Mouse (Mus musculus): ENCODE data around the gene Eif3g.
A peak's percentile ranks its signal among the peaks of the same experiment; 100 is the strongest.

The Eif3g gene

GRCm38 (mm10) chr9:20898511-20899073 lies at the start of gene Eif3g:
TSS of gene Eif3g (minus strand) at chr9:20898623.
- DNase-seq (ENCODE audit: low read depth): peak; percentile 88

GRCm38 (mm10) chr9:20946066-20946880 lies 47.9 kb upstream of the Eif3g start:
- peak; percentile 61 for DNase-seq (ENCODE audit: low read depth)

- peak; percentile 70 for DNase-seq (ENCODE audit: low read depth)
Observed at GRCm38 (mm10) chr9:20944697-20945370, 46.4 kb upstream of the Eif3g start.

- peak; percentile 26 for DNase-seq (ENCODE audit: low read depth)
Observed at GRCm38 (mm10) chr9:20943911-20944310, 45.5 kb upstream of the Eif3g start.

- peak; percentile 74 for DNase-seq (ENCODE audit: low read depth)
Observed at GRCm38 (mm10) chr9:20943396-20943795, 45.0 kb upstream of the Eif3g start.

- DNase-seq (ENCODE audit: low read depth): no peak
Observed at GRCm38 (mm10) chr9:20923258-20923657, 24.8 kb upstream of the Eif3g start.

GRCm38 (mm10) chr9:20916160-20916559 lies 17.7 kb upstream of the Eif3g start:
- peak; percentile 62 for DNase-seq (ENCODE audit: low read depth)

GRCm38 (mm10) chr9:20909948-20910347 lies 11.5 kb upstream of the Eif3g start:
- DNase-seq (ENCODE audit: low read depth): no peak

GRCm38 (mm10) chr9:20902174-20902491 lies 3.7 kb upstream of the Eif3g start:
- DNase-seq (ENCODE audit: low read depth): no peak

- peak; percentile 74 for DNase-seq (ENCODE audit: low read depth)
Observed at GRCm38 (mm10) chr9:20901466-20902173, 3.2 kb upstream of the Eif3g start.

GRCm38 (mm10) chr9:20897736-20898510 lies 500 bp downstream of the Eif3g start:
- DNase-seq (ENCODE audit: low read depth): no peak

- DNase-seq (ENCODE audit: low read depth): no peak
Observed at GRCm38 (mm10) chr9:20895382-20895781, 3.0 kb downstream of the Eif3g start.

- DNase-seq (ENCODE audit: low read depth): no peak
Observed at GRCm38 (mm10) chr9:20894629-20895028, 3.8 kb downstream of the Eif3g start.

- no peak for DNase-seq (ENCODE audit: low read depth)
Observed at GRCm38 (mm10) chr9:20893590-20894343, 4.7 kb downstream of the Eif3g start.

GRCm38 (mm10) chr9:20893069-20893468 lies 5.4 kb downstream of the Eif3g start:
- no peak for DNase-seq (ENCODE audit: low read depth)

- DNase-seq (ENCODE audit: low read depth): no peak
Observed at GRCm38 (mm10) chr9:20892104-20892653, 6.2 kb downstream of the Eif3g start.

GRCm38 (mm10) chr9:20891339-20892103 lies 6.9 kb downstream of the Eif3g start:
- DNase-seq (ENCODE audit: low read depth): no peak

GRCm38 (mm10) chr9:20890411-20890810 lies 8.0 kb downstream of the Eif3g start:
- DNase-seq (ENCODE audit: low read depth): no peak

- no peak for DNase-seq (ENCODE audit: low read depth)
Observed at GRCm38 (mm10) chr9:20889185-20890141, 9.0 kb downstream of the Eif3g start.
